Mouse (Mus musculus) c-Kit-positive CD71-positive TER-119-negative erythroid progenitor cells, embryonic 14.5 days (primary cell): ENCODE data around the gene Ubxn1.

Experiments used
- DNase-seq: peaks from one replicate; pipeline ENCODE4 v3.0.0-alpha.2; 2013; ENCODE audit warnings: low read depth

Ubxn1 gene

DNA sequence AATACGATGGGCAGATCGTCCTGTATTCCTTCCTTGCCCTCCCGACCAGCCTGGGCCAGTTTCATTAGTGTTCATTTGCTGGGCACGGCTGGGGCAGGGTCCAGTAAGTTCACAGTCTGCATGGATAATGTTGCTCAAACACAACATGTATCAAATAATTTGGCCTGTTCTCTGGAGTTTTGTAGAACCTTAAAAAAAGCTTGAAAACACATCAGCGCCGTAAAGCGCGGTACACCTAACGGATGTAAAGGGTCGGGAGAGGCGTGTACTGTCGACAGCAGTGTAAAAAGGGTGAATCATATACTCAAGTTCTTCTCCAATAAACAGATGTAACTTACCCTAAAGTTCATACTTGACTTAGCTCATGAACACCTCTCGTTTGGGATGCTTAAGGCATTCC lies 27.3 kb downstream of the Ubxn1 start:
- DNase-seq = no peak

DNA sequence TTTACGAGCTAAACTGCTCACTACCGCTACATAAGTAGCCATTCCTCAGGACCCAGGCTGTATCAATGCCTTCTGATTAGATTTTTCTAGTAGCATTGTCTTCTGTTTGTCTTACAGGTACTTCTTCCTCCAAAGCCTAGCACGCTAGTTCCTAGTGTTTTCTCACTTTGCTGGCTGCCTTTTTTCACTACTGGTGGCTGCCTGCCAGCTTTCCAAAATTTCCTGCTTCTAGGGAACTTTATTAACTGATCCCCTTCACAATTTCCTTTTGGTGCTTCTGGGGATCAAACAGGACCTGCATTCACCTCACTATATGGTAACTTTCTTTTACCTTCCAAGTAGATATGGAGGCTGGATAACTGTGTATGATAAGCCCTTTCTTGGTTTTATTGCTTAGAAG lies 27.8 kb downstream of the Ubxn1 start:
- DNase-seq = no peak

- DNase-seq = no peak
Observed at GRCm38 (mm10) chr19:8903412-8903811, 32.1 kb downstream of the Ubxn1 start.

GRCm38 (mm10) chr19:8908531-8908930 lies 37.2 kb downstream of the Ubxn1 start:
- DNase-seq = no peak

- DNase-seq = no peak
Observed at GRCm38 (mm10) chr19:8911810-8912209, 40.5 kb downstream of the Ubxn1 start.

- DNase-seq = no peak
Observed at GRCm38 (mm10) chr19:8914212-8914611, 42.9 kb downstream of the Ubxn1 start.

DNA sequence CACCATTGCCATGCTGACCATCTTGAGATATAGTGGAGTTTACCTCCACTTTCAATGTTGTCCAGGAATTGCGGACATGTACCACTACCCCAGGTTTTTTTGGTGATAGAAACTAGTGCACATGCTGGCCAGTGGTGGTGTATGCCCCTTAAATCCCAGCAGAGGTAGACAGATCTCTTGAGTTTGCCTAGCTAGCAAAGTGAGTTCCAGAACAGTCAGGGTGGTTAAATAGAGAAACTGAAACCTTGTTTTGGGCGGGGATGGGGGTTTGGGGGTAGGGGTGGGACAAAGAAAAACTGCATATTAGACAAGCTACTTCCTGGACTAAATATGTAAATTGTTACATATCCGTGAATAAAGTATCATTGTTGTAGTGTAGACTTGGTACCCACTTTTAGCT lies 47.7 kb downstream of the Ubxn1 start:
- no peak for DNase-seq

GRCm38 (mm10) chr19:8919684-8920072 lies 48.4 kb downstream of the Ubxn1 start:
- DNase-seq = no peak

DNA sequence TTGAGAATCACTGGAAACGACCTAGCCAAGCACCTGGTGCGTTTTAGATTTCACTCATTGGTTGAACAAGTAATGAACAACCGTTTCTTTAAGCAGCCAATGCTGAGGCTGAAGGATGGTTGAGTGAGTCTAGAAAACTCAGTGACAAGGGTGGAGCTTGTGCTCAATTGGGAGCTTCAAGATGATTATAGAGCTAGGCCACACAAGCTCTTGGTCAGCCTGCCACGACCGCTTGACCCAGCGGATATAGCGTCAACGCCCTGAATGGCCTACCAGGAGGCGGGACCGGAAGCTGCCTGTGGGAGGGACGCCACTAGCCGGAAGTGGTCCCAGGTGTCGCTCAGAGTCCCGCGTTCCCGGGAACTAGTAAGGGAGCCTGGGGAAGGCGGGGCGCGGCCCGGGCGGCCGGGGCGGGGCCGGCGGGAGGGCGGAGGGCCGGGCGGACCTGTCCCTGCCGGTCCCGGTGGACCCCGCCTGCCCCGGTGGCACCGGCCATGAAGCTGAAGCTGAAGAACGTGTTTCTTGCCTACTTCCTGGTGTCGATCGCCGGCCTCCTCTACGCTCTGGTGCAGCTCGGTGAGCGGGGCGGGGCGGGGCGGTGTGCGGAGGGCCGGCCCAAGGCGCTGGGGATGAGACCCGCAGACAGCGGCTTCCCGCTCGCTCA lies 48.9 kb downstream of the Ubxn1 start, which contains the start of gene B3gat3:
Gene B3gat3, plus strand, starts transcription at position 302 of the 664 bp plus-strand sequence.
- peak; percentile 85 for DNase-seq

DNA sequence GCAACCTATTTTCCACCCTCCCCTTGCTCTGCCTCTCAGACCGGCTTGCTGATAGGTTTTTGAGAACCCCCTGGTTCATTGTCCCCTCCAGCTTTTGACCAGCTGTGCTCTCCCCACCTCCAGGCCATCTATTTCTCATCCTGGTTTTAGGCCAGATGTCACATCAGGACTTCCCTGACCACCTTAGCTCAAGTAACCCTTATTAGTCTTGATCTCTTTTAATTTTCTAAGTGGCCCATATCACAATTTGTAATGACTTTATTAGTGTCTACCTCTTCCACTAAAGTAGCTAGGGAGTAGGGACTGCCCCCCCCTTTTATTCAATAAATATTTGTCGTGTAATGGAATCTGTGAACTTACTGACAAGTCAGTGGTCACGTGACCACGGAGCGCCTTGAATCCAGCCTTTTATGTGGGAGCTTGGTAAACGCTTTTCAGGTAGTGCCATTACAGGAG lies 49.6 kb downstream of the Ubxn1 start:
- DNase-seq = no peak

DNA sequence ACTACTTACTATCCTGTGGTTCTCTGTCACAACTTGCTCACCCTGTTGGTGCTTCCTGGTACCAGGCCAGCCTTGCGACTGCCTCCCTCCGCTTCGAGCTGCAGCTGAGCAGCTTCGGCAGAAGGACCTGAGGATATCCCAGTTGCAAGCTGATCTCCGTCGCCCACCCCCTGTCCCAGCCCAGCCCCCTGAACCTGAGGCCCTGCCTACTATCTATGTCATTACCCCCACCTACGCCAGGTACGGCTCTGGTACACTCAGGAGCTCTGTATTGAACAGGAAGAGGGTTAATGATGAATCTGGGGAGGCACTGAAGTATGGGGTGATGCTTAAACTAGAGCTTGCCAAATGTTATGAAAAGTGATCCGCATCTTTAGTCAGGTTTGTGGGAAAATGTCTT lies 50.4 kb downstream of the Ubxn1 start:
- DNase-seq = no peak
